Mouse (Mus musculus) embryonic facial prominence, embryonic 11.5 days (tissue): ENCODE measurements at regions not wholly inside any gene's neighbourhood (a gene's known extent, or its start where the extent isn't known, plus 50 kb on each side); places are given as distances from the start of the nearest gene placed in this dataset.

Source experiments
- ATAC-seq: fragments of 200-750 bp; cut with Nextera tagmentation; replicated peaks from 2 replicates; pipeline ENCODE4 v1.8.0; 2017; ENCODE audit warnings: low read depth; ENCODE audit not compliant: insufficient number of reproducible peaks, low FRiP score, low TSS enrichment
- DNase-seq: peaks from one replicate; pipeline ENCODE4 v3.0.0-alpha.2; 2015; ENCODE audit warnings: low spot score
- H3K27ac ChIP-seq: fragments of 300-500 bp; sonication (generic); replicated peaks from 2 replicates; pipeline ENCODE4 v1.5.1; 2014; ENCODE audit warnings: mild to moderate bottlenecking, low read depth, low read length, control low read depth
- H3K27me3 ChIP-seq: fragments of 300-500 bp; sonication (generic); 2 replicates; pipeline ENCODE4 v1.6.1; 2014; ENCODE audit warnings: mild to moderate bottlenecking, low read length, moderate library complexity, mixed read lengths; ENCODE audit not compliant: control insufficient read depth, insufficient read depth
- H3K36me3 ChIP-seq: fragments of 300-500 bp; sonication (generic); replicated peaks from 2 replicates; pipeline ENCODE4 v1.6.1; 2014; ENCODE audit warnings: low read depth, mild to moderate bottlenecking, low read length, moderate library complexity, mixed read lengths; ENCODE audit not compliant: control insufficient read depth, insufficient read depth
- H3K4me1 ChIP-seq: fragments of 300-500 bp; sonication (generic); 2 replicates; pipeline ENCODE4 v1.6.1; 2014; ENCODE audit warnings: low read length, mixed read lengths; ENCODE audit not compliant: control insufficient read depth, insufficient read depth
- H3K4me2 ChIP-seq: fragments of 300-500 bp; sonication (generic); 2 replicates; pipeline ENCODE4 v1.6.1; 2014; ENCODE audit warnings: low read depth, mild to moderate bottlenecking, control low read depth, low read length, moderate library complexity
- H3K4me3 ChIP-seq: fragments of 300-500 bp; sonication (generic); 2 replicates; pipeline ENCODE4 v1.5.1; 2014; ENCODE audit warnings: low read depth, low read length, control low read depth
- H3K9ac ChIP-seq: fragments of 300-500 bp; sonication (generic); replicated peaks from 2 replicates; pipeline ENCODE4 v1.6.1; 2014; ENCODE audit warnings: mild to moderate bottlenecking, control low read depth, low read length
- H3K9me3 ChIP-seq: fragments of 300-500 bp; sonication (generic); replicated peaks from 2 replicates; pipeline ENCODE4 v1.6.1; 2016; ENCODE audit warnings: mild to moderate bottlenecking, low read length, inconsistent platforms, mixed read lengths; ENCODE audit not compliant: control insufficient read depth
- WGBS: fragments of 180-500 bp; shearing (Covaris S2); extraction: QIAGEN DNeasy Blood & Tissue Kit; methylation state at CpG from one replicate; pipeline ENCODE4 v1.1.7; 2014; 5-methylcytosine and 5-hydroxymethylcytosine counted together

DNA sequence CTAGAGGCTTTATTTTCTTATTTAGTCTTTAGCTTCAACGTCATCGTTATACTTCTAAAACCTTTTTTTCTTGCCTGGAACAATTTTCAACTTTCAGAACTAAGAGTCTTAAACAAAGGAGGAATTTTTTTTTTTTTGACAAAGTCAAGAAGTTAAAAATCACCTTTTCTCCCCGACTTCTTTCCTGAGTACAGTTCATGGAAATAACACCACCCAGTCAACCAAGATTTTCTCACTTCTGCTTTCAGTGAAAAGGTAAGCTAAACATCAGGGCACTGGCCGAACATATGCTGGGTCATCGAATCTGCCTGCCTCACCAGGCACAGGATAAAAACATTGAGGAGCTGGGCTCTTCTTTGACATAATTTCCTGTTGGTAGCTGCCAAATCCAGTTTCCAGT lies 277.4 kb upstream of the Actbl2 start:
- Histone ChIP-seq H3K36me3 (no peaks in the 10 kb centered on the region), H3K27ac (no peak overlapping the region), H3K9ac (no peak overlapping the region), H3K4me3 (no peak overlapping the region), H3K4me2 (no peak overlapping the region), H3K4me1 (no peaks in the 10 kb centered on the region), H3K27me3 (no peaks in the 10 kb centered on the region), H3K9me3 (no peaks in the 10 kb centered on the region)
- peak; percentile 30 for DNase-seq
- 74% methylated on average over 5 of the region's 5 CpGs for WGBS
- no peak for ATAC-seq

DNA sequence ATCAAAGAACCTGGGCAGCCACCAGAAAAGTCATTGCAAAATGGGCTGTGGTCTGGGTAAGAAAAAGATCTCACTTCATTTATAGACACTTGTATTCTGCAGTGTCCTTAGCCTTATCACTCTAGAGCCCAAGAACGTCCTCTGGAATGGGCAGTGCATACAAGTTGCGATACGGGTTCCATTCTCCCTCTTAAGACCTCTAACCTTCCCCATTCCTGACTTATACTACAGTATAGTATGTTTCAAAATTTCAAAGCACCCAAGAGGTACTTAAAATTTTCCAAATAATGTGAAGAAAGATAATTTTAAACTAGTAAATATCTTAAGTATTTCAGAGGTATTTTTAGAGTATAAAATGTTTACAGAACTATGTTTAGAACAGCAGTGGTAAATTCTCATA lies 276.8 kb upstream of the Actbl2 start:
- Histone ChIP-seq H3K36me3 (no peaks in the 10 kb centered on the region), H3K9ac (no peak overlapping the region), H3K4me2 (no peak overlapping the region), H3K4me3 (no peak overlapping the region), H3K9me3 (no peaks in the 10 kb centered on the region), H3K27me3 (no peaks in the 10 kb centered on the region), H3K27ac (no peak overlapping the region), H3K4me1 (no peaks in the 10 kb centered on the region)
- ATAC-seq: no peak
- DNase-seq: no peak
- WGBS: 84% methylated on average over 3 of the region's 3 CpGs

DNA sequence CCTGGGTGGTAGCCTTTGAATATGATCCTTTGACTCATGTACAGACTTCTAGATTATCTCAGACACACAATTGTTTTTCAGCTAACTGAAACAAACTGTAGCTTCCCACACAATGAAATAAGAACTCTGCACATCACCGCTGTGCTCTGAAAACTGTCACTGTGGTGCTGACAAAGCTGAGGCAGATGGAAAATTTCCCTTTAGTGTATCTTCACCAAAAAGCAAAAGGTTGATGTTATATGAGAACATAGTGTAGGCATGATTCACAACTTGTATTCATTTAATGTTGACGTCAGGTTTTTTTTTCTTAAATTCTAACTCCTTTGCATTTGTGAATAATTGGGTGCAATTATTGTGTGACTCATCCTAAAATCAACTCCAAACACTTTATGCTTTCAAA lies 264.1 kb upstream of the Actbl2 start:
- H3K4me2 ChIP-seq: no peak overlapping the region
- H3K27me3 ChIP-seq: no peaks in the 10 kb centered on the region
- no peak for ATAC-seq
- H3K4me3 ChIP-seq: no peak overlapping the region
- H3K36me3 ChIP-seq: no peaks in the 10 kb centered on the region
- H3K9ac ChIP-seq: no peak overlapping the region
- no peaks in the 10 kb centered on the region for H3K4me1 ChIP-seq
- no peaks in the 10 kb centered on the region for H3K9me3 ChIP-seq
- no peak overlapping the region for H3K27ac ChIP-seq
- no peak for DNase-seq
- 90% methylated on average over 2 of the region's 2 CpGs for WGBS

DNA sequence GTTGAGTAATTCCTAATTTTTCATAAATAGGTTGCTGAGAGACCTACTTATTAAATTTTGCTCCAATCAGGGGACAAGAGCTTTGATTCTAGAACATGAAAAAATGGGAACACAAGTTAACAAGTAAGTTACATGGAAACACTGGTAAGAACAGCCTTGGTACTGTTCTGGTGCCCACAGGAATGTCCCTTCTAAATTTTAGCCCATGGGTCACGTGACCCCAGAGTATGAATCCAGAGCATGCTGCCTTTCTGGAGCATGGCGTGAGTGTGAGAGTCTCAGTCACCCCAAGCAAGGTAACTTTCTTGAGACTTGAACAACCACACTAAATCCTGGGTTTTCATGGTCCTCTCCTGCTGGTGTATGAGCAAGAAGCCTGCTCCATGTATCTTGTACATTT lies 263.7 kb upstream of the Actbl2 start:
- Histone ChIP-seq H3K9ac (no peak overlapping the region), H3K4me2 (no peak overlapping the region), H3K27ac (no peak overlapping the region), H3K4me1 (no peaks in the 10 kb centered on the region), H3K4me3 (no peak overlapping the region), H3K36me3 (no peaks in the 10 kb centered on the region), H3K27me3 (no peaks in the 10 kb centered on the region), H3K9me3 (no peaks in the 10 kb centered on the region)
- DNase-seq: no peak
- WGBS: 94% methylated on average over 2 of the region's 2 CpGs
- ATAC-seq: no peak

DNA sequence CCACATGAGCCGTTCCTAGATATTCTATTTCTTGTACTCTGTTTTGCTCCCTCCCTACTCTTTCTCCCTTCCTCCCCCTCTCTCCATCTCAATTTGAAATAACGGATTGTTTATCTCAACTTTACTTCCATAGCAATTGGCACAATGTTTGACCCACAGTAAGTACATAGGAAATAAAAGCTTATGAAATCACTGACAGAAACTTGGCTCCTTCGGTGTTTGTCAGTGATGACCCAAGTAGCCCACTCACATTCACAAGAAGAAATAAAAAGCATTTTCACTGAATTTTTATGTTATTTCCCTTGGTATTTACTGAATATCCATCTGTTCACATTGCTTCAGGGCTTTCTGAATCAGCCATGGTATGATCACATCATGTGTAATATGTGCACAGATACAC lies 260.2 kb upstream of the Actbl2 start:
- ATAC-seq: no peak
- 86% methylated on average over 3 of the region's 3 CpGs for WGBS
- Histone ChIP-seq H3K4me2 (no peak overlapping the region), H3K9me3 (no peaks in the 10 kb centered on the region), H3K27me3 (no peaks in the 10 kb centered on the region), H3K9ac (no peak overlapping the region), H3K36me3 (no peaks in the 10 kb centered on the region), H3K4me3 (no peak overlapping the region), H3K4me1 (no peaks in the 10 kb centered on the region), H3K27ac (no peak overlapping the region)
- DNase-seq: no peak

DNA sequence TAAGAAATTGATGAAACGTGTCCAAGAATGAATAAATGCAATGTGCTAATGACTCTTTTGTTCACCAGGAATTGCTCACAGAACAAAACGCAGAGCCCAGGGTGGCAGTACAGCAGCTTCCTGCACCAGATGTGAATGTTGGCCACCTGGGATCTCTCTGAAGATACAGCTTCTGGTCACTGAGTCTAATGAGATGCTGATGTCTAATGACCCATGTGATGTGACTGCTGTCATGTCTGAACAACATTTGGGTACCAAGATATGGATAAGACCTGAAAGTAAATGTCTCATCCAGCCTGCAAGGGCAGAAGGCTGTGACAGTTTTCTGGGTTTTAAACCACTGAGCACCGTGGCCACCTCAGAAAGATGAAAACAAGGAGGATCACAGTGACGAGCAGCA lies 252.1 kb upstream of the Actbl2 start:
- no peaks in the 10 kb centered on the region for H3K36me3 ChIP-seq

DNA sequence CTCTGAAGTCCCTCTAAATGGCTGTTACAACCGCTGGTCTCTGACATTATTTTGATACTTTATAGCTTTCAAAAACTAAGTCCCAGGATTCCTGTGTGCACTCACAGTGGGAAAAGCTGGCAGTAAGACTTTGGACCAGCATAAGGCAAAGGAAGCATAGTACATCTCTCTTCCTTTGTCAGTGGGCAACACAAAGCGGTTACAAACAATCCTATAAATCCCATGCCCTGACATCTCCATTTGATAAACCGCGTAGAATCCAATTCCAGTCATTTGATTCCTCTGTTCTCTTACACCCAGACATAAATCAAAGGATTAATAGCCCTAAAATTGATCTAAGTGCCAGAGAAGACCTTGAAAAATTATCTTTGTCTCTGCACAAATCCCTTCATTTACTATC lies 240.7 kb upstream of the Actbl2 start:
- no peak for ATAC-seq
- Histone ChIP-seq H3K27me3 (no peaks in the 10 kb centered on the region), H3K4me2 (no peak overlapping the region), H3K36me3 (no peaks in the 10 kb centered on the region), H3K4me3 (no peak overlapping the region), H3K9me3 (no peaks in the 10 kb centered on the region), H3K27ac (no peak overlapping the region), H3K9ac (no peak overlapping the region), H3K4me1 (no peaks in the 10 kb centered on the region)
- WGBS: 75% methylated on average over 4 of the region's 4 CpGs
- no peak for DNase-seq

More for the DNA sequence above, 252.1 kb upstream of the Actbl2 start:
- no peak overlapping the region for H3K9ac ChIP-seq
- no peaks in the 10 kb centered on the region for H3K9me3 ChIP-seq
- ATAC-seq: no peak
- H3K4me2 ChIP-seq: no peak overlapping the region
- H3K4me3 ChIP-seq: no peak overlapping the region
- H3K4me1 ChIP-seq: no peaks in the 10 kb centered on the region
- DNase-seq: no peak
- H3K27me3 ChIP-seq: no peaks in the 10 kb centered on the region
- H3K27ac ChIP-seq: no peak overlapping the region
- 75% methylated on average over 4 of the region's 4 CpGs for WGBS

DNA sequence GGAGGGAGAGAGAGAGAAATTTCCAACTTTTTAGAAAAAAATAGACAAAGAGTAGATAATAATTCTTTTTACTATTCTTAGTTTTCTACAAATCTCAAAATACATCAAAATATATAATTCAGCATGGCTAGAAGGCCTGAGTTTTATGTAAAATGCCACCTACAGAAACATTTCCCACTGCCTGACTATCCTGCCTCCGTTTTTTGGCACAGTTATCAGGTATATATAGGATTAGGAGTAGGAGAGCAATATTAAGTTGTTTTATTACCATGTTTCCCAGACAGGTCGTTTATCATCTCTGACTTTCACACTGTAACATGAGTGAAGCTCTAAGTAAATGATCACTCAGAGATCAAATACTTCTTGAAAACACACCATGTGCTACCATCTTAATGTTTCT lies 224.7 kb upstream of the Actbl2 start:
- H3K27ac ChIP-seq: no peak overlapping the region

DNA sequence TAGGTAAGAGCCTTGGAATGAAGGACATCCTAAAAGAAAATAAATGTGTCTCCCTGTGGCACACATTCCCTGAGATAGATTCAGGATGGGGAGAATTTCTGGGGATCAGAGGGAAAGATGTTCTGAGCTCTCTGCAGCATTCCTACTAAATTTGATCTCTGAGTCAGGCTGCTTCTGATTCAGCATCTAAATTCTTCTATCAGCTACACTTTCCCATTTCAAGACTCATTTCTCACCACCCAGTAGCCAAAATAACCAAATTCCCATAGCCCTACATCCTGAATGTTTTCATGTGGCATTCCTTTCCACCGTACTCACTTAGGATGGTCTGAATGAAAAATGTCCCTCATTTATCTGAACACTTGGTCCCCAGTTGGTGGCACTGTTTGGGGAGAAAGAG lies 223.2 kb upstream of the Actbl2 start:
- no peak overlapping the region for H3K4me3 ChIP-seq
- H3K36me3 ChIP-seq: no peaks in the 10 kb centered on the region
- H3K4me2 ChIP-seq: no peak overlapping the region
- no peaks in the 10 kb centered on the region for H3K27me3 ChIP-seq
- ATAC-seq (no peak), DNase-seq (no peak)
- WGBS: 73% methylated on average over 1 of the region's 1 CpGs
- H3K9ac ChIP-seq: no peak overlapping the region
- H3K9me3 ChIP-seq: no peaks in the 10 kb centered on the region
- no peaks in the 10 kb centered on the region for H3K4me1 ChIP-seq
- no peak overlapping the region for H3K27ac ChIP-seq

More for the DNA sequence above, 224.7 kb upstream of the Actbl2 start:
- 60% methylated on average over 2 of the region's 2 CpGs for WGBS
- ATAC-seq (no peak), DNase-seq (no peak)
- Histone ChIP-seq H3K4me3 (no peak overlapping the region), H3K4me2 (no peak overlapping the region), H3K9ac (no peak overlapping the region), H3K36me3 (no peaks in the 10 kb centered on the region), H3K4me1 (no peaks in the 10 kb centered on the region), H3K27me3 (no peaks in the 10 kb centered on the region), H3K9me3 (no peaks in the 10 kb centered on the region)
